7 mouse cellular contexts compared by ENCODE assay signal in the genomic region with DNA sequence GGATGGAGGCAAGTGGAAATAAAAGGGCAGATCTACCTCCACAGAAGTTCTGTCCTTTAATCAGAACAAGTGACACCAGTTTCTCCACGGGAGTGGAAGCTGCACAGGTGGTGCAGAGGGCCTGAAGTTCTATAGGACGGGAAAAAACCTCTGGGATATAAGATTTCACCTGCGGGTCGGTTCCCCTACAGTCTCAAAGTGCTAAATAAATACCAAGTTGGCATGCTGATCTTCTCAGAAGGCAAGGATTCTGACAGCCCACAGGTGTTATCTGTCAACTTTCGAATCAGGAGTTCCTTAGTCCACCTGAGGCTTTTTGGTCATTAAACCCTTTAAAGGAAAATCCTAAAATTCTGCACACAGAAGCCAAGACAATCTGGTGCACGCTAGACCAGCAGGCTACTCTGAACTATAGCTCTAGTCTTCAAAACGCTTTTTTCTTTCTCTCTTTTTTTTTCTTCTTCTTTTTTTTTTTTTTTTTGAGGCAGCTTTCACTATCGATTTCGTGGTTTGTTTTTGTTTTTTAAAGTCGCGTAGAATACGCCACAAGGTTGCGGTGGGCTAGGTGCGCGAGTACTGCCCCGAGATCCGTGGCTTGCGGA. TPM values are rescaled to one million over a fixed set of nuclear protein-coding genes. Genes with fewer than 3 reads are reported as not detected.
DNase-seq lines count a peak whose midpoint lies in the region; ATAC-seq and TF ChIP-seq lines count a peak whose summit lies in the region.

No protein-coding gene starts in this region.

- H3K9me3 ChIP-seq in embryonic facial prominence, embryonic 11.5 days (replicated peaks; ENCODE audit: control insufficient read depth, low read length) = no peaks in the 10 kb centered on the region
- H3K9me3 ChIP-seq in liver, embryonic 13.5 days (replicated peaks) = no peaks in the 10 kb centered on the region
- H3K9me3 ChIP-seq in stomach, embryonic 16.5 days (replicated peaks; ENCODE audit: control insufficient read depth, low read length) = no peaks in the 10 kb centered on the region

- WGBS in spleen, adult 2 months = 1% methylated on average over 18 of the region's 18 CpGs
- 1% methylated on average over 18 of the region's 18 CpGs for WGBS in embryonic facial prominence, embryonic 11.5 days
- WGBS in liver, embryonic 13.5 days (ENCODE audit: insufficient replicate concordance) = 2% methylated on average over 18 of the region's 18 CpGs
- WGBS in stomach, embryonic 16.5 days = under 1% methylated on average over 18 of the region's 18 CpGs

- ATAC-seq in embryonic facial prominence, embryonic 11.5 days (replicated peaks; ENCODE audit: insufficient number of reproducible peaks, low FRiP score, low TSS enrichment, low read depth) = no peak
- ATAC-seq in liver, embryonic 13.5 days (ENCODE audit: low read depth) = no peak
- no peak for ATAC-seq in stomach, embryonic 16.5 days (ENCODE audit: insufficient read depth, low FRiP score)

- H3K36me3 ChIP-seq in spleen, adult 2 months (ENCODE audit: control insufficient read depth, insufficient read depth, low read length) = no peaks in the 10 kb centered on the region
- no peaks in the 10 kb centered on the region for H3K36me3 ChIP-seq in embryonic facial prominence, embryonic 11.5 days (replicated peaks; ENCODE audit: control insufficient read depth, insufficient read depth, low read depth, low read length)
- no peaks in the 10 kb centered on the region for H3K36me3 ChIP-seq in liver, embryonic 13.5 days
- no peaks in the 10 kb centered on the region for H3K36me3 ChIP-seq in stomach, embryonic 16.5 days (ENCODE audit: control insufficient read depth, insufficient read depth, low read length)

- peak overlapping the region; percentile 38 for H3K4me2 ChIP-seq in embryonic facial prominence, embryonic 11.5 days (ENCODE audit: low read depth, low read length)
- peak overlapping the region; percentile 89 for H3K4me2 ChIP-seq in liver, embryonic 13.5 days
- H3K4me2 ChIP-seq in stomach, embryonic 16.5 days (ENCODE audit: low read depth, low read length) = peak overlapping the region; percentile 65

- intact Hi-C loops in heart, postnatal 10 days (cut with DNase I) = loop anchor here (2.0 kb wide), 1 partner anchor 85 kb away; no protein-coding TSS in a partner anchor

- peaks cover 17% of the 10 kb centered on the region for H3K4me1 ChIP-seq in spleen, adult 2 months (ENCODE audit: control insufficient read depth, insufficient read depth, insufficient read length)
- no peaks in the 10 kb centered on the region for H3K4me1 ChIP-seq in embryonic facial prominence, embryonic 11.5 days (ENCODE audit: control insufficient read depth, insufficient read depth, low read length)
- H3K4me1 ChIP-seq in liver, embryonic 13.5 days (replicated peaks) = peaks cover 50% of the 10 kb centered on the region
- peaks cover 7% of the 10 kb centered on the region; the same call in 1 of the 2 replicates for H3K4me1 ChIP-seq in stomach, embryonic 16.5 days (ENCODE audit: control insufficient read depth, insufficient read depth, low read length)

- H3K9ac ChIP-seq in embryonic facial prominence, embryonic 11.5 days (replicated peaks; ENCODE audit: low read length) = peak overlapping the region; percentile 93
- peak overlapping the region; percentile 76 for H3K9ac ChIP-seq in liver, embryonic 13.5 days
- peak overlapping the region; percentile 80 for H3K9ac ChIP-seq in stomach, embryonic 16.5 days (ENCODE audit: low read length)

- peak overlapping the region; percentile 72 for H3K4me3 ChIP-seq in spleen, adult 2 months (ENCODE audit: extremely low read depth, insufficient read depth, insufficient read length)
- H3K4me3 ChIP-seq in embryonic facial prominence, embryonic 11.5 days (ENCODE audit: low read depth, low read length) = peak overlapping the region; percentile 78
- H3K4me3 ChIP-seq in liver, embryonic 13.5 days (replicated peaks) = peak overlapping the region; percentile 87
- peak overlapping the region; percentile 100 for H3K4me3 ChIP-seq in stomach, embryonic 16.5 days (replicated peaks; ENCODE audit: low read length)

- peak in 1 of 2 experiments; percentile 5 for DNase-seq in spleen, adult 2 months (ENCODE audit: low read depth in 1 of 2, low spot score in 2 of 2)
- no peak for DNase-seq in spleen, adult 12 weeks (ENCODE audit: low spot score)
- DNase-seq in embryonic facial prominence, embryonic 11.5 days (ENCODE audit: low spot score) = peak; percentile 4
- DNase-seq in heart, postnatal 10 days = peak; percentile 32 to 40
- DNase-seq in liver, embryonic 13.5 days = no peak
- DNase-seq in layer of hippocampus, adult 11-12 months (ENCODE audit: low spot score) = no peak

- peak overlapping the region; percentile 93 for H3K27ac ChIP-seq in spleen, adult 2 months (ENCODE audit: insufficient read depth, low read length)
- H3K27ac ChIP-seq in embryonic facial prominence, embryonic 11.5 days (replicated peaks; ENCODE audit: low read depth, low read length) = peak overlapping the region; percentile 78
- peak overlapping the region; percentile 88 for H3K27ac ChIP-seq in liver, embryonic 13.5 days
- H3K27ac ChIP-seq in stomach, embryonic 16.5 days (ENCODE audit: low read length) = peak overlapping the region; percentile 98

- TF ChIP-seq POLR2A in spleen, adult 2 months (IDR thresholded peaks at IDR 0.05; ENCODE audit: low read depth, low read length) = peak; percentile 60

- H3K27me3 ChIP-seq in spleen, adult 2 months (ENCODE audit: control insufficient read depth, insufficient read depth, low read length) = no peaks in the 10 kb centered on the region
- H3K27me3 ChIP-seq in embryonic facial prominence, embryonic 11.5 days (ENCODE audit: control insufficient read depth, insufficient read depth, low read length) = no peaks in the 10 kb centered on the region
- no peaks in the 10 kb centered on the region for H3K27me3 ChIP-seq in liver, embryonic 13.5 days
- no peaks in the 10 kb centered on the region for H3K27me3 ChIP-seq in stomach, embryonic 16.5 days (ENCODE audit: control insufficient read depth, insufficient read depth, low read length)

- TF ChIP-seq CTCF in spleen, adult 2 months (IDR thresholded peaks at IDR 0.05; ENCODE audit: extremely low read depth, insufficient read depth, insufficient read length, insufficient replicate concordance) = no peak

RNA-seq across cellular contexts. Expression of gene Rapgef6, which starts 0.6 kb away (rescaled TPM):
- polyA plus RNA-seq in spleen, adult 2 months (2012; rRNA removed) = 47.2 and 58.4 TPM in 2 replicates
- 27.8 and 33.0 TPM in 2 replicates for polyA plus RNA-seq in embryonic facial prominence, embryonic 11.5 days (2014; fragmentation: Nextera tagmentation; extraction: Ambion mirVana)
- 10 to 100 TPM; 24.8 to 25.7 TPM for total RNA-seq in heart, postnatal 10 days (2021)
- polyA plus RNA-seq in liver, embryonic 13.5 days (2015; fragmentation: Nextera tagmentation; extraction: Ambion mirVana) = 23.9 and 28.3 TPM in 2 replicates
- polyA plus RNA-seq in stomach, embryonic 16.5 days (2015; fragmentation: Nextera tagmentation; extraction: Ambion mirVana) = 31.2 and 32.1 TPM in 2 replicates

Comparison
In these comparisons a context has a peak if more than half of its experiments do, and no peak if none do; other contexts are left out.
1. DNase-seq: peak in embryonic facial prominence, embryonic 11.5 days (single experiment) and heart, postnatal 10 days (2 of 2); none in spleen, adult 12 weeks (single experiment), liver, embryonic 13.5 days (single experiment) and layer of hippocampus, adult 11-12 months (single experiment).
2. H3K4me2 ChIP-seq: peak in every context shown above with its lines; median percentile 89 in liver, embryonic 13.5 days; 65 in stomach, embryonic 16.5 days; 38 in embryonic facial prominence, embryonic 11.5 days.
3. Peak in every context shown above with its lines, with median percentiles within 50 percentile points of each other: H3K27ac ChIP-seq, H3K4me3 ChIP-seq and H3K9ac ChIP-seq.